Mouse (Mus musculus) cerebellum, postnatal 36 days (tissue): ENCODE data around the gene Itprid2.
"Not testable (repeated sequence)": the region's sequence is repeated elsewhere in the genome, so short reads cannot be mapped to it uniquely, and the experiment has no call there.

Source experiments
- DNase-seq, 2 experiments: peaks; one replicate each; pipeline ENCODE4 v3.0.0; 2021 to 2022; ENCODE audit warnings: mixed read lengths in 2 of 2

The Itprid2 gene

GRCm38 (mm10) chr2:79634528-79635400 is at the start of gene Itprid2:
Gene Itprid2 (plus strand): TSS chr2:79635352.
- DNase-seq = peak; percentile 96 to 99

- DNase-seq = no peak
Observed at GRCm38 (mm10) chr2:79596177-79596576, 39.0 kb upstream of the Itprid2 start.

- DNase-seq = no peak
Observed at GRCm38 (mm10) chr2:79597090-79597489, 38.1 kb upstream of the Itprid2 start.

- DNase-seq = not testable (repeated sequence)
Observed at GRCm38 (mm10) chr2:79601109-79601508, 34.0 kb upstream of the Itprid2 start.

- DNase-seq = peak; percentile 25 to 27
Observed at GRCm38 (mm10) chr2:79601691-79602116, 33.4 kb upstream of the Itprid2 start.

GRCm38 (mm10) chr2:79602306-79602705 is 32.8 kb upstream of the Itprid2 start:
- no peak for DNase-seq

- no peak for DNase-seq
Observed at GRCm38 (mm10) chr2:79603363-79603762, 31.8 kb upstream of the Itprid2 start.

- no peak for DNase-seq
Observed at GRCm38 (mm10) chr2:79606033-79606432, 29.1 kb upstream of the Itprid2 start.

GRCm38 (mm10) chr2:79607181-79607580 is 28.0 kb upstream of the Itprid2 start:
- no peak for DNase-seq

GRCm38 (mm10) chr2:79608301-79609074 is 26.7 kb upstream of the Itprid2 start:
- DNase-seq = no peak

- no peak for DNase-seq
Observed at GRCm38 (mm10) chr2:79610894-79611293, 24.3 kb upstream of the Itprid2 start.

- DNase-seq = no peak
Observed at GRCm38 (mm10) chr2:79618145-79618544, 17.0 kb upstream of the Itprid2 start.

- no peak for DNase-seq
Observed at GRCm38 (mm10) chr2:79618614-79619568, 16.3 kb upstream of the Itprid2 start.

- no peak for DNase-seq
Observed at GRCm38 (mm10) chr2:79623256-79623655, 11.9 kb upstream of the Itprid2 start.

GRCm38 (mm10) chr2:79627624-79628023 is 7.5 kb upstream of the Itprid2 start:
- DNase-seq = no peak

- no peak for DNase-seq
Observed at GRCm38 (mm10) chr2:79630231-79630630, 4.9 kb upstream of the Itprid2 start.

GRCm38 (mm10) chr2:79635426-79636291 is 507 bp downstream of the Itprid2 start:
- DNase-seq = peak; percentile 74 to 75

- DNase-seq = peak in 1 of 2 experiments; percentile 9
Observed at GRCm38 (mm10) chr2:79638924-79639323, 3.8 kb downstream of the Itprid2 start.

- peak in 1 of 2 experiments; percentile 68 for DNase-seq
Observed at GRCm38 (mm10) chr2:79646237-79646688, 11.1 kb downstream of the Itprid2 start.

- DNase-seq = no peak
Observed at GRCm38 (mm10) chr2:79647094-79647493, 11.9 kb downstream of the Itprid2 start.

GRCm38 (mm10) chr2:79647728-79648127 is 12.6 kb downstream of the Itprid2 start:
- DNase-seq = no peak
